Mouse (Mus musculus) embryonic facial prominence, embryonic 11.5 days (tissue): ENCODE measurements around the gene Tex37. TPM values are rescaled to one million over a fixed set of nuclear protein-coding genes. Genes with fewer than 3 reads are reported as not detected.
A peak's percentile ranks its signal among the peaks of the same experiment; 100 is the strongest.

ENCODE experiments used
- ATAC-seq: fragments of 200-750 bp; cut with Nextera tagmentation; replicated peaks from 2 replicates; pipeline ENCODE4 v1.8.0; 2017; ENCODE audit warnings: low read depth; ENCODE audit not compliant: insufficient number of reproducible peaks, low FRiP score, low TSS enrichment
- DNase-seq: peaks from one replicate; pipeline ENCODE4 v3.0.0-alpha.2; 2015; ENCODE audit warnings: low spot score
- H3K27ac ChIP-seq: fragments of 300-500 bp; sonication (generic); replicated peaks from 2 replicates; pipeline ENCODE4 v1.5.1; 2014; ENCODE audit warnings: mild to moderate bottlenecking, low read depth, low read length, control low read depth
- H3K27me3 ChIP-seq: fragments of 300-500 bp; sonication (generic); 2 replicates; pipeline ENCODE4 v1.6.1; 2014; ENCODE audit warnings: mild to moderate bottlenecking, low read length, moderate library complexity, mixed read lengths; ENCODE audit not compliant: control insufficient read depth, insufficient read depth
- H3K36me3 ChIP-seq: fragments of 300-500 bp; sonication (generic); replicated peaks from 2 replicates; pipeline ENCODE4 v1.6.1; 2014; ENCODE audit warnings: low read depth, mild to moderate bottlenecking, low read length, moderate library complexity, mixed read lengths; ENCODE audit not compliant: control insufficient read depth, insufficient read depth
- H3K4me1 ChIP-seq: fragments of 300-500 bp; sonication (generic); 2 replicates; pipeline ENCODE4 v1.6.1; 2014; ENCODE audit warnings: low read length, mixed read lengths; ENCODE audit not compliant: control insufficient read depth, insufficient read depth
- H3K4me2 ChIP-seq: fragments of 300-500 bp; sonication (generic); 2 replicates; pipeline ENCODE4 v1.6.1; 2014; ENCODE audit warnings: low read depth, mild to moderate bottlenecking, control low read depth, low read length, moderate library complexity
- H3K4me3 ChIP-seq: fragments of 300-500 bp; sonication (generic); 2 replicates; pipeline ENCODE4 v1.5.1; 2014; ENCODE audit warnings: low read depth, low read length, control low read depth
- H3K9ac ChIP-seq: fragments of 300-500 bp; sonication (generic); replicated peaks from 2 replicates; pipeline ENCODE4 v1.6.1; 2014; ENCODE audit warnings: mild to moderate bottlenecking, control low read depth, low read length
- H3K9me3 ChIP-seq: fragments of 300-500 bp; sonication (generic); replicated peaks from 2 replicates; pipeline ENCODE4 v1.6.1; 2016; ENCODE audit warnings: mild to moderate bottlenecking, low read length, inconsistent platforms, mixed read lengths; ENCODE audit not compliant: control insufficient read depth
- WGBS: fragments of 180-500 bp; shearing (Covaris S2); extraction: QIAGEN DNeasy Blood & Tissue Kit; methylation state at CpG from one replicate; pipeline ENCODE4 v1.1.7; 2014; 5-methylcytosine and 5-hydroxymethylcytosine counted together
- polyA plus RNA-seq: library from polyadenylated mRNA; unstranded; fragments of >200 nt; fragmentation: Nextera tagmentation; extraction: Ambion mirVana; gene quantifications from 2 replicates; pipeline ENCODE4 v1.2.1, GENCODE M21; 2014

Gene Tex37
- polyA plus RNA-seq, 1 experiment from 2014 or later, result not detected

DNA sequence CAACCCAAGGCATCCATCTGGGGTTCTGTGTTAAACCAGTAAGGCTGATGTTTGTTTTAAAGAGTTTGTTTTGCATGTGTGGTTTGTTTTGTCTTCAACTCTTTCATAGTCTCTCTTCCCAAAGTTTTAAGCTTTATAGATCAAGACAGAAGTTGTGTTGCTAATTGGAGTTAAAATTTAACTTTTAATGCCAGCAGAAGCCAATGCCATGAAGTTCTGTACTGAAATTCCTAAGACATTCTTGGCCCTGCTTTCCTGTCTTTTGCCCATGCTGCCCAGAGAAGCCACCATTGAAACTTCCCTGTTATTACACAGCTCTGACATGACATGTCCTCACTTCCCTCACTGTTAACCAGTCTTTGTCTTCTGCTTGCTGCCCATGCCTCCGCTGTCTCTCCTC lies 43.7 kb downstream of the Tex37 start:
- no peaks in the 10 kb centered on the region; the same call in 1 of the 2 replicates for H3K36me3 ChIP-seq
- ATAC-seq (no peak), DNase-seq (no peak)
- H3K4me3 ChIP-seq, result no peak overlapping the region
- H3K27ac ChIP-seq, result no peak overlapping the region
- WGBS, result 96% methylated on average over 1 of the region's 1 CpGs
- no peak overlapping the region for H3K4me2 ChIP-seq
- no peak overlapping the region for H3K9ac ChIP-seq
- no peaks in the 10 kb centered on the region for H3K4me1 ChIP-seq
- no peaks in the 10 kb centered on the region for H3K27me3 ChIP-seq
- H3K9me3 ChIP-seq, result no peaks in the 10 kb centered on the region

DNA sequence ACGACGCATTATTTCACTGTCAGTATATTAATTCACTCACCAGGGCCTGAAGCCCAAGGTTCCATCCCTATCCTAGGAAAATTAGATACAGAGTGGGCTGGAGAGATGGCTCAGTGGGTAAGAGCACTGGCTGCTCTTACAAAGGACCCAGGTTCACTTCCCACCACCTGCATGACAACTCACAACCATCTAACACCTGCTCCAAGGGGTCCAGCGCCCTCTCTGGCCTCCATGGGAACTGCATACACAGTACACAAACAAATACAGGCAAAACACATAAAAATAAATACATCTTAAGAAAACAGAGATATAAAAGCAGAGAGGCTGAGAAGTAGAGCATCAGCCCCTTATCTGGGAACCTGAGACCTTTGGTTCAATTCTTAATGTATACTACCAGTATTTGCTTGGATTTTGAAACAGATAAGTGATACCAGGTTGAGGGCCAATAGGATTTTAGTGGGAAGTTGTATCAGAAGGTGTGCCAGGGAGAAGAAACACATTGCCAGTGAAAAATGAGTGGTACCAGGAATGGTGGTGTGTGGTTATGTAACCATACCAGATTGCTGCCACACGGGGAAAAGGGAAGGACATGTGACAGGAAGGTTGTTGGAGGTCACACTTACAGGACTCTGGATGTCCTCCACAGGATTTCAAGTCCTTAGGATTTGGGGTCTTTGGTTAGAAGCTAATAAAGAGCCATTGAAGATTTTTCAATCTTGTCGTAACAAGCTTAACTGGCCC lies 44.5 kb downstream of the Tex37 start:
- Histone ChIP-seq H3K27ac (no peak overlapping the region), H3K9ac (no peak overlapping the region), H3K4me1 (no peaks in the 10 kb centered on the region), H3K9me3 (no peaks in the 10 kb centered on the region), H3K4me3 (no peak overlapping the region), H3K4me2 (no peak overlapping the region), H3K36me3 (no peaks in the 10 kb centered on the region; the same call in 1 of the 2 replicates), H3K27me3 (no peaks in the 10 kb centered on the region)
- WGBS, result 73% methylated on average over 5 of the region's 5 CpGs
- DNase-seq (no peak), ATAC-seq (no peak)

DNA sequence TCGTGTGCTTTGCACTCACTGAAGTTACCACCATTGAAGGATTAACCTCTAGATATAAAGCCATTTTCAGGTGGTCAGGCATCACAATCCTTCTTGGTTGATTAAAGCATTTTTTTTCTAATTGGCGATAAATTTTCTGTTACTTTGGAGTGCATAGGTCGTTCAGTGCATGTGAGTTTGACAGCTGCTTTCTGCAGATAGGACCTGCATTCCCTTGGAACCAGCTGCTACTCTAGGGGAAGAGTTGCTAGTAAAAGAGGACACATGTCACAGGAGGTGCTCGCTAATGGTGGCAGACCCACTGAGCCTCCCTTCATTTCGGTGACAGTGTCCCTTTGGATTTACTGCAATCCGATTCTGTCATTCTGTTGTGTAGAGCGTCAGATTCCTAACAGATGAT lies 46.2 kb downstream of the Tex37 start:
- ATAC-seq (peak; percentile 12; the same call in 1 of the 2 replicates), DNase-seq (no peak)
- Histone ChIP-seq H3K9me3 (no peaks in the 10 kb centered on the region), H3K4me2 (no peak overlapping the region), H3K36me3 (no peaks in the 10 kb centered on the region; the same call in 1 of the 2 replicates), H3K27ac (no peak overlapping the region), H3K27me3 (no peaks in the 10 kb centered on the region), H3K9ac (no peak overlapping the region), H3K4me1 (no peaks in the 10 kb centered on the region), H3K4me3 (no peak overlapping the region)
- WGBS, result 77% methylated on average over 7 of the region's 7 CpGs

DNA sequence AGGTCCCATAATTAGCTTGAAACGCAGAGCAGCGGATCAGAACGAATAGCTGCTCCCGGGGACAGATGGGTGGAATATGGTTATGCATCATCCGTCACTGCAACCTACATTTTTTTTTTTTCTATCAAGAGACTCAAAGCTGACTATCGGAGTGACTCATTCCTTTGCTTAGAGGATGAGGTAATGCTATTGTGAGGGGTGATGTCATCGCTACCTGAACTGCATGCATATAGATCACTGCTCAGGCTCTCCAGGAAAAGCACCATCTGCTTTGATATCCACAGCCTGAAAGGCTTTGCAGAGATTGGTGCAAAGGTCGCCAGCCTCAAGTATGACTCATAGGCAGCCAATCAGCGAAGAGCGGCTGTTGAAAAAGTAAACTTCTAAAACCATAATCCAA lies 46.6 kb downstream of the Tex37 start:
- peak; percentile 56; the same call in 1 of the 2 replicates for ATAC-seq
- no peaks in the 10 kb centered on the region for H3K9me3 ChIP-seq
- H3K9ac ChIP-seq, result no peak overlapping the region
- H3K27me3 ChIP-seq, result no peaks in the 10 kb centered on the region
- peak; percentile 27 for DNase-seq
- no peaks in the 10 kb centered on the region; the same call in 1 of the 2 replicates for H3K36me3 ChIP-seq
- 81% methylated on average over 10 of the region's 10 CpGs for WGBS
- H3K4me3 ChIP-seq, result no peak overlapping the region
- H3K27ac ChIP-seq, result no peak overlapping the region
- H3K4me1 ChIP-seq, result no peaks in the 10 kb centered on the region
- H3K4me2 ChIP-seq, result no peak overlapping the region

DNA sequence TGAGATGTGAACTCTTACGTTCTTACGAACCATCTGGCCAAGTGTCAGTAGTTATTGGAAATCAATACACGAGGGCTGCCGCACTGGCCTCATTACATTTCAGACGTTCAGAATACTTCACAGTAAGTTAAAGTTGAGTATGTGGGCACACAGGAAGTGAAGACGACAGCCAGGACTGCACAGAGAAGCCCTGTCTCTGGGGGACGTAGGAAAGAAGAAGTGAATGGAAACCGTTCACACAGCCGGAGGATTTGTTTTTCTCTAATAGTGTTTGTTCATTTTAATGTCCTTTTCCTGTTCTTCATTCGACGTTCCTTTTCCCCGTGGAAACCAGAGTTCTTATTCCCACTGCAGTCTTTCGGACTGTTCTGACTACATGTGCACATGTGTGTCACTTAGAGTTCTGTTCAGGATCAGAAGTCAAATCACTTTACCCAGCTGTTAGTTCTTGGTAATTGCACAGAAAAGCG lies 47.2 kb downstream of the Tex37 start:
- Histone ChIP-seq H3K27me3 (no peaks in the 10 kb centered on the region), H3K4me1 (no peaks in the 10 kb centered on the region), H3K9ac (no peak overlapping the region), H3K4me2 (no peak overlapping the region), H3K4me3 (no peak overlapping the region), H3K27ac (no peak overlapping the region), H3K9me3 (no peaks in the 10 kb centered on the region), H3K36me3 (no peaks in the 10 kb centered on the region; the same call in 1 of the 2 replicates)
- DNase-seq, result no peak
- ATAC-seq, result no peak
- WGBS, result 64% methylated on average over 14 of the region's 14 CpGs

DNA sequence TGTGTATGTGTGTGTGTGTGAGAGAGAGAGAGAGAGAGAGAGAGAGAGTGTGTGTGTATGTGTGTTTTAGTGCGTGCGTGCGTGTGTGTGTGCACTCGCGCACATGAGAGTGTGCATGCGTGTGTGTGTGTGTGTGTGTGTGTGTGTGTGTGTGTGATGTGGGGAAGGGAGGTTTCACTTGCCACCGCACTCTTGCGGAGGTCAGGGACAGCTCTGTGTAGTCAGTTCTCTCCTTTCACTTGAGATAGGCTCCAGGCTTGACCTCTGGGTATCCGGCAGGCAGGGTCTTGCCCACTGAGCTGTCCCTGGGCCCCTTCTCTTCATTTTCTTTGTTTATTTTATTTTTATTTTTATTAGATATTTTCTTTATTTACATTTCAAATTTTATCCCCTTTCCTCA lies 51.4 kb downstream of the Tex37 start:
- WGBS, result 91% methylated on average over 9 of the region's 9 CpGs
- Histone ChIP-seq H3K36me3 (no peaks in the 10 kb centered on the region; the same call in 1 of the 2 replicates), H3K4me2 (no peak overlapping the region), H3K4me1 (no peaks in the 10 kb centered on the region), H3K27ac (no peak overlapping the region), H3K9me3 (no peaks in the 10 kb centered on the region), H3K27me3 (no peaks in the 10 kb centered on the region), H3K4me3 (no peak overlapping the region), H3K9ac (no peak overlapping the region)
- no peak for DNase-seq
- no peak for ATAC-seq

DNA sequence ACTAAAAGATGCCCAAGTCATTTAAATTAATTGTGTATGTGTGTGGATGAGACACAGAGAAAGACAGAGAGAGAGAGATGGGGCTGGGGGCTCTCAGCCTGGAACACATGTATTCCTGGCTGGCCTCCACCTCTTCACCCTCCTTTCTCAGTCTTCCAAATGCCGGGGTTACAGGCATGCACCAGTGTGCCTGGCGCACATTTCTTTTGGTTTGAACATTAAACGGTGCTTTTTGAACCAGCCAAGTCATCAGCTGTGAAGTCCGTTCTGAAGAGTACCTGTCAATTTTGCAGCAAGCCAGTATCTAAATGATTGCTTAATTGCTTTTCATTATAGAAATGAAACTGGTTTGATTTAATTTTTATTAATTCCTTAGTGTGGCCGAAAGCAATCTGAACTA lies 52.0 kb downstream of the Tex37 start:
- H3K4me2 ChIP-seq, result no peak overlapping the region
- H3K9me3 ChIP-seq, result no peaks in the 10 kb centered on the region
- no peaks in the 10 kb centered on the region for H3K4me1 ChIP-seq
- H3K36me3 ChIP-seq, result no peaks in the 10 kb centered on the region; the same call in 1 of the 2 replicates
- H3K27me3 ChIP-seq, result no peaks in the 10 kb centered on the region
- H3K4me3 ChIP-seq, result no peak overlapping the region
- DNase-seq, result no peak
- H3K9ac ChIP-seq, result no peak overlapping the region
- H3K27ac ChIP-seq, result no peak overlapping the region
- ATAC-seq, result no peak
- WGBS, result 87% methylated on average over 5 of the region's 5 CpGs

DNA sequence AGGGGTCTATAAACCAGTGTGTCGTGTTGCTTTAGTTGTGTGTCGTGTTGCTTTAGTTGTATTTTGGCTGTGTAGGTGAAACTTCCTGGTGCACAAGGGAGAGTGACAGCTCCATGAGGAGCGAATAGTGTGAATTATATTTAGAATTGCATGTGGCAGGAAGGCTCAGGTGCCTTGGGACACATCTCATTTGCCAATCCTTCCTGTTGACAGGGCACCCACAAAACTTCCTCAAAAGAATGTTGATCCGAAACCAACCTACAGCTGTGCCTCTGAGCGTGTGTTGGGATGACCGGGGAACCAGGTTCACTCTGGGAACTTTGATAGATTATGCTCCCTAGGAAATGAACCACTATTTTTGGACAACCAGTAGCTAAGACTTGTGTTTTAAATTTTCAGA lies 54.4 kb downstream of the Tex37 start:
- Histone ChIP-seq H3K9me3 (no peaks in the 10 kb centered on the region), H3K4me3 (no peak overlapping the region), H3K36me3 (no peaks in the 10 kb centered on the region), H3K27me3 (no peaks in the 10 kb centered on the region), H3K27ac (no peak overlapping the region), H3K4me2 (no peak overlapping the region), H3K9ac (no peak overlapping the region), H3K4me1 (no peaks in the 10 kb centered on the region)
- ATAC-seq (no peak), DNase-seq (no peak)
- WGBS, result 90% methylated on average over 6 of the region's 6 CpGs
